Mouse (Mus musculus) kidney, postnatal 10 days (tissue): ENCODE measurements around the gene Dennd6a.
A peak's percentile ranks its signal among the peaks of the same experiment; 100 is the strongest.
"Not testable (repeated sequence)": the region's sequence is repeated elsewhere in the genome, so short reads cannot be mapped to it uniquely, and the experiment has no call there.

Experiments
- DNase-seq: peaks from one replicate; pipeline ENCODE4 v3.0.0; 2021; ENCODE audit warnings: mixed read lengths

Dennd6a gene

GRCm38 (mm10) chr14:26573556-26573955 lies at the start of gene Dennd6a:
Dennd6a (plus strand) TSS chr14:26573856.
- not testable (repeated sequence) for DNase-seq

GRCm38 (mm10) chr14:26525955-26526354 lies 47.7 kb upstream of the Dennd6a start:
- DNase-seq, result no peak

- no peak for DNase-seq
These were observed 45.4 kb upstream of the Dennd6a start for GRCm38 (mm10) chr14:26528296-26528695.

- DNase-seq, result peak; percentile 56
These were observed 43.3 kb upstream of the Dennd6a start for GRCm38 (mm10) chr14:26530350-26530749.

GRCm38 (mm10) chr14:26531410-26532313 lies 42.0 kb upstream of the Dennd6a start:
- no peak for DNase-seq

- no peak for DNase-seq
These were observed 40.9 kb upstream of the Dennd6a start for GRCm38 (mm10) chr14:26532752-26533151.

GRCm38 (mm10) chr14:26533267-26533666 lies 40.4 kb upstream of the Dennd6a start:
- DNase-seq, result peak; percentile 32

GRCm38 (mm10) chr14:26533821-26534756 lies 39.6 kb upstream of the Dennd6a start:
- DNase-seq, result peak; percentile 70

- peak; percentile 100 for DNase-seq
These were observed 38.7 kb upstream of the Dennd6a start, which contains the start of gene Slmap for GRCm38 (mm10) chr14:26534757-26535479. Slmap (minus strand) TSS chr14:26534931.

- no peak for DNase-seq
These were observed 34.4 kb upstream of the Dennd6a start for GRCm38 (mm10) chr14:26539241-26539640.

- no peak for DNase-seq
These were observed 33.1 kb upstream of the Dennd6a start for GRCm38 (mm10) chr14:26540577-26540976.

GRCm38 (mm10) chr14:26542136-26542535 lies 31.5 kb upstream of the Dennd6a start:
- DNase-seq, result no peak

GRCm38 (mm10) chr14:26547516-26548488 lies 25.9 kb upstream of the Dennd6a start:
- no peak for DNase-seq

- no peak for DNase-seq
These were observed 22.9 kb upstream of the Dennd6a start for GRCm38 (mm10) chr14:26550712-26551111.

- DNase-seq, result no peak
These were observed 21.2 kb upstream of the Dennd6a start for GRCm38 (mm10) chr14:26552441-26552840.

- DNase-seq, result no peak
These were observed 20.8 kb upstream of the Dennd6a start for GRCm38 (mm10) chr14:26552853-26553252.

- peak; percentile 34 for DNase-seq
These were observed 16.1 kb upstream of the Dennd6a start for GRCm38 (mm10) chr14:26557581-26557980.

GRCm38 (mm10) chr14:26558536-26558935 lies 15.1 kb upstream of the Dennd6a start:
- DNase-seq, result peak; percentile 16

- DNase-seq, result no peak
These were observed 11.4 kb upstream of the Dennd6a start for GRCm38 (mm10) chr14:26562247-26562646.

- DNase-seq, result no peak
These were observed 3.8 kb upstream of the Dennd6a start for GRCm38 (mm10) chr14:26569880-26570279.

- no peak for DNase-seq
These were observed 1.5 kb upstream of the Dennd6a start for GRCm38 (mm10) chr14:26571951-26572675.
